Mouse (Mus musculus) frontal cortex, postnatal 10 days (tissue): ENCODE data around the gene Card10.
A peak's percentile ranks its signal among the peaks of the same experiment; 100 is the strongest.
"Not testable (repeated sequence)": the region's sequence is repeated elsewhere in the genome, so short reads cannot be mapped to it uniquely, and the experiment has no call there.

Experiments used
- DNase-seq, 2 experiments: peaks; one replicate each; pipeline ENCODE4 v3.0.0; 2022; ENCODE audit warnings: low spot score in 2 of 2, mixed read lengths in 1 of 2

The Card10 gene

GRCm38 (mm10) chr15:78802776-78803391 lies at the start of gene Card10:
Gene Card10 (minus strand): TSS chr15:78803042.
- DNase-seq: no peak

GRCm38 (mm10) chr15:78851505-78852153 lies 48.8 kb upstream of the Card10 start:
- peak; percentile 77 to 88 for DNase-seq

GRCm38 (mm10) chr15:78850944-78851343 lies 48.1 kb upstream of the Card10 start:
- no peak for DNase-seq

GRCm38 (mm10) chr15:78850059-78850824 lies 47.4 kb upstream of the Card10 start:
- DNase-seq: no peak

GRCm38 (mm10) chr15:78849485-78849884 lies 46.6 kb upstream of the Card10 start:
- DNase-seq: no peak

- peak in 1 of 2 experiments; percentile 68 for DNase-seq
Measured at GRCm38 (mm10) chr15:78848467-78848866, 45.6 kb upstream of the Card10 start.

GRCm38 (mm10) chr15:78846805-78847204 lies 44.0 kb upstream of the Card10 start:
- DNase-seq: not testable (repeated sequence)

GRCm38 (mm10) chr15:78846352-78846751 lies 43.5 kb upstream of the Card10 start:
- DNase-seq: no peak

- no peak for DNase-seq
Measured at GRCm38 (mm10) chr15:78845867-78846266, 43.0 kb upstream of the Card10 start.

GRCm38 (mm10) chr15:78845321-78845720 lies 42.5 kb upstream of the Card10 start:
- DNase-seq: no peak

GRCm38 (mm10) chr15:78844791-78845190 lies 41.9 kb upstream of the Card10 start:
- DNase-seq: no peak

GRCm38 (mm10) chr15:78843581-78844469 lies 41.0 kb upstream of the Card10 start:
- no peak for DNase-seq

- DNase-seq: no peak
Measured at GRCm38 (mm10) chr15:78842371-78843163, 39.7 kb upstream of the Card10 start, which contains the start of gene Cdc42ep1. Gene Cdc42ep1 (plus strand): TSS chr15:78842624.

- no peak for DNase-seq
Measured at GRCm38 (mm10) chr15:78841161-78841790, 38.4 kb upstream of the Card10 start.

- no peak for DNase-seq
Measured at GRCm38 (mm10) chr15:78840751-78841150, 37.9 kb upstream of the Card10 start.

- DNase-seq: no peak
Measured at GRCm38 (mm10) chr15:78840241-78840640, 37.4 kb upstream of the Card10 start.

GRCm38 (mm10) chr15:78839744-78840143 lies 36.9 kb upstream of the Card10 start:
- no peak for DNase-seq

- DNase-seq: no peak
Measured at GRCm38 (mm10) chr15:78836086-78836621, 33.3 kb upstream of the Card10 start.

- DNase-seq: no peak
Measured at GRCm38 (mm10) chr15:78835200-78836085, 32.6 kb upstream of the Card10 start.
